Mouse (Mus musculus) intestine, embryonic 15.5 days (tissue): Measurements from ENCODE around the gene Hist3h2ba. TPM values are rescaled to one million over a fixed set of nuclear protein-coding genes. Genes with fewer than 3 reads are reported as not detected.

Source experiments
- ATAC-seq: fragments of 200-750 bp; cut with Nextera tagmentation; 2 replicates; pipeline ENCODE4 v1.8.0; 2017; ENCODE audit warnings: moderate TSS enrichment, moderate library complexity
- H3K27ac ChIP-seq: fragments of 300-500 bp; sonication (generic); 2 replicates; pipeline ENCODE4 v1.5.1; 2015; ENCODE audit warnings: mild to moderate bottlenecking, inconsistent platforms
- H3K27me3 ChIP-seq: fragments of 300-500 bp; sonication (generic); replicated peaks from 2 replicates; pipeline ENCODE4 v1.6.1; 2015; ENCODE audit warnings: inconsistent platforms
- H3K36me3 ChIP-seq: fragments of 300-500 bp; sonication (generic); 2 replicates; pipeline ENCODE4 v1.6.1; 2015; ENCODE audit warnings: inconsistent platforms
- H3K4me1 ChIP-seq: fragments of 300-500 bp; sonication (generic); replicated peaks from 2 replicates; pipeline ENCODE4 v1.6.1; 2015; ENCODE audit warnings: inconsistent platforms
- H3K4me2 ChIP-seq: fragments of 300-500 bp; sonication (generic); replicated peaks from 2 replicates; pipeline ENCODE4 v1.6.1; 2015; ENCODE audit warnings: mild to moderate bottlenecking, inconsistent platforms
- H3K4me3 ChIP-seq: fragments of 300-500 bp; sonication (generic); replicated peaks from 2 replicates; pipeline ENCODE4 v1.5.1; 2015; ENCODE audit warnings: inconsistent platforms
- H3K9ac ChIP-seq: fragments of 300-500 bp; sonication (generic); 2 replicates; pipeline ENCODE4 v1.6.1; 2015; ENCODE audit warnings: inconsistent platforms
- H3K9me3 ChIP-seq: fragments of 300-500 bp; sonication (generic); 2 replicates; pipeline ENCODE4 v1.6.1; 2016; ENCODE audit warnings: inconsistent platforms
- WGBS: fragments of 180-500 bp; shearing (Covaris S2); methylation state at CpG from one replicate; pipeline ENCODE4 v1.1.7; 2015; 5-methylcytosine and 5-hydroxymethylcytosine counted together
- polyA plus RNA-seq: library from polyadenylated mRNA; unstranded; fragments of >200 nt; fragmentation: Nextera tagmentation; extraction: Ambion mirVana; gene quantifications from 2 replicates; pipeline ENCODE4 v1.2.1, GENCODE M21; 2015

Gene Hist3h2ba
- polyA plus RNA-seq, 1 experiment from 2014 or later = 39.9 TPM

- 88% methylated on average over 21 of the region's 21 CpGs for WGBS
- no peak overlapping the region for H3K27ac ChIP-seq
- ATAC-seq = no peak
- no peak overlapping the region for H3K9ac ChIP-seq
- H3K9me3 ChIP-seq = no peaks in the 10 kb centered on the region
- H3K4me1 ChIP-seq = peaks cover 12% of the 10 kb centered on the region; the same call in 1 of the 2 replicates
- no peak overlapping the region for H3K4me2 ChIP-seq
- H3K36me3 ChIP-seq = no peaks in the 10 kb centered on the region; the same call in 1 of the 2 replicates
- no peak overlapping the region for H3K4me3 ChIP-seq
- H3K27me3 ChIP-seq = no peaks in the 10 kb centered on the region
Measured at GRCm38 (mm10) chr11:58970831-58971530, 22.3 kb downstream of the Hist3h2ba start.

DNA sequence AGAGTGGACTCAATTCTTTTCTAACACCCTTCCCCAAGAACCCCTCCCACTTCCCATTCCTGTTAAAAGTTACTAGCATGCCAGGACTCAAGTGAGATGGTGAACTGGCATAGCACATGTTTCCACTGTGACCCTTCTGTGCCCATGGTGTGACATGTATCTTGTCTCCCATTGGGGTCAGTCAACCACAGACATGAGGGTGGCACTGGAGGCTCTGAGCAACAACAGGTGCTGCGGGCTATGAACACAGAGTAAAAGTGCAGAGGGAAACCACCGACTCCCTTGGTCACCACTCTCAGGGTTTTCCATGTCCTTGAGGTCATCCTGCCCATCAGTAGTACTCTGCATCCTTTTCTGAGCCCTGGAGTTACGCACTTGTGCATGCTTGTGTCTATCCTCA is 23.1 kb downstream of the Hist3h2ba start:
- no peak for ATAC-seq
- Histone ChIP-seq H3K36me3 (no peaks in the 10 kb centered on the region; the same call in 1 of the 2 replicates), H3K4me2 (no peak overlapping the region), H3K9me3 (no peaks in the 10 kb centered on the region), H3K27ac (no peak overlapping the region), H3K27me3 (no peaks in the 10 kb centered on the region), H3K9ac (no peak overlapping the region), H3K4me3 (no peak overlapping the region), H3K4me1 (peaks cover 12% of the 10 kb centered on the region; the same call in 1 of the 2 replicates)
- WGBS = 91% methylated on average over 3 of the region's 3 CpGs

GRCm38 (mm10) chr11:58974414-58974813 is 25.7 kb downstream of the Hist3h2ba start:
- H3K27ac ChIP-seq = no peak overlapping the region
- peaks cover 17% of the 10 kb centered on the region for H3K4me1 ChIP-seq
- H3K4me2 ChIP-seq = no peak overlapping the region
- H3K4me3 ChIP-seq = no peak overlapping the region
- H3K27me3 ChIP-seq = no peaks in the 10 kb centered on the region
- no peaks in the 10 kb centered on the region; the same call in 1 of the 2 replicates for H3K36me3 ChIP-seq
- H3K9me3 ChIP-seq = no peaks in the 10 kb centered on the region
- no peak overlapping the region for H3K9ac ChIP-seq
- WGBS = 94% methylated on average over 3 of the region's 3 CpGs
- ATAC-seq = no peak

DNA sequence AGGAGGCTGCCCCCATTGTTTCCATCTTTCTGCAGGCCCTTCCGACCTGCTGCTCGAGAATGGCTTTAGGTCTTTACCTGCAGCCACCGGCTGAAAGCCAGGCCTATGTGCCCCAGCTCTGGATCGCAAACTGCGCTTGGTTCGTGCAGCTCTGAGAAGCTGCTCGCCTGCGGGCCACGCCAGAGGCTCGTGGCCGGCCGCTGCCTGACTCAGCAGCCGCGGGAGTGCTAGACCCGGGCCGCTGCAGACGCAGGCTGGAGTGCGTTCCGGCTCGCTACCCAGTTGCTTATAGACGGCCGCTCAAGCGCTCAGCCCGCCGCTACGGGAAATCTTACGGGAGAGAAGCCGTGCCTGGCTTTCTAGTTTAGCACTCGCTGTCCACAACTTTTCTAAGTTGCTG is 28.4 kb downstream of the Hist3h2ba start:
- H3K4me3 ChIP-seq = peak overlapping the region; percentile 93
- H3K4me2 ChIP-seq = peak overlapping the region; percentile 96
- no peaks in the 10 kb centered on the region for H3K27me3 ChIP-seq
- under 1% methylated on average over 29 of the region's 29 CpGs for WGBS
- peak overlapping the region; percentile 84 for H3K9ac ChIP-seq
- H3K4me1 ChIP-seq = peaks cover 28% of the 10 kb centered on the region
- peak overlapping the region; percentile 54 for H3K27ac ChIP-seq
- H3K9me3 ChIP-seq = no peaks in the 10 kb centered on the region
- H3K36me3 ChIP-seq = peaks cover 3% of the 10 kb centered on the region; the same call in 1 of the 2 replicates
- ATAC-seq = peak; percentile 44

DNA sequence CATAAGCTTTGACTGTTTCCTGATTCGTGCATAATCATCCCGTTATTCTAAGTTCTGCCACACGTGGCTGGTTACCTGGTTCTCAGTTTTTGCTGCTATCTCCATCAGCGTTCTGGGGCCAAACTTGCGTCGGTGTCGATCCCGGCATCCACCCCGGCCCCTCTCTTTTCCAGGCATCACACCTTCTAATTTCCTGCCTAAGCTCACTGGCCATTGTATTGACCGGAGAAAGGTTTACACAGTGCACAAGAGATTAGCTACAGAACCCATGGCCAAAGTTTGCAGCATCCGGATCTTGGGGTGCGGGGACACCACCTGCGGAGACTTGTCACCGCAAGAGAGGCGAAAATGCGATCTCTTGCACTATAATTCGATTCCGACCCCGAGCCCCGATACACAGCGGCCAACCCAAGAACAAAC is 28.9 kb downstream of the Hist3h2ba start:
- ATAC-seq = peak; percentile 29
- peak overlapping the region; percentile 96 for H3K4me2 ChIP-seq
- peak overlapping the region; percentile 54 for H3K27ac ChIP-seq
- H3K9ac ChIP-seq = peak overlapping the region; percentile 84
- H3K9me3 ChIP-seq = no peaks in the 10 kb centered on the region
- H3K36me3 ChIP-seq = peaks cover 8% of the 10 kb centered on the region
- H3K4me3 ChIP-seq = peak overlapping the region; percentile 93
- no peaks in the 10 kb centered on the region for H3K27me3 ChIP-seq
- peaks cover 30% of the 10 kb centered on the region for H3K4me1 ChIP-seq
- 0% methylated on average over 21 of the region's 21 CpGs for WGBS

DNA sequence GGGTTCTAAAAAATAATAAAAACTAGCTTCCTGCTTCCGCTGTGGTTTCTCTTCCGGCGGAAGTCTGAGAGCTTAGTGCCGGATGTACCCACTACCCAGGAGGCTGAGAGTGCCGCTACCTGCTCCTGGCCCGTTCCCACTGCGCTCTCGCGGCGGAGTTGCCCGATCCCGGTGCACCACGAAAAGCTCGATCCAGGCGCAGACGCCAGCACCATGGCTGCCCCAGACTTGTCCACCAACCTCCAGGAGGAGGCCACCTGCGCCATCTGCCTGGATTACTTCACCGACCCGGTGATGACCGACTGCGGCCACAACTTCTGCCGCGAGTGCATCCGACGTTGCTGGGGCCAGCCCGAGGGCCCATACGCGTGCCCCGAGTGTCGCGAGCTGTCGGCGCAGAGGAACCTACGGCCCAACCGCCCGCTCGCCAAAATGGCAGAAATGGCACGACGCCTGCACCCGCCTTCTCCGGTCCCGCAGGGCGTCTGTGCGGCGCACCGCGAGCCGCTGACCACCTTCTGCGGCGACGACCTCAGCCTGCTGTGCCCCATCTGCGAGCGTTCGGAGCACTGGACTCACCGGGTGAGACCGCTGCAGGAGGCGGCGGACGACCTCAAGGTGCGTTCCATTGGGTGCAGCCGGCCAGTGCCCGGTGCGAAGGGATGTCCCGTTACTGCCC is 29.4 kb downstream of the Hist3h2ba start, which contains the start of gene Trim11:
Gene Trim11 (plus strand): TSS at position 67 of the 679 bp plus-strand sequence.
- Histone ChIP-seq H3K4me3 (peak within 1 kb of the TSS; percentile 93), H3K9ac (peak within 1 kb of the TSS; percentile 84), H3K4me2 (peak within 1 kb of the TSS; percentile 96), H3K27me3 (no peaks in the 10 kb centered on the region), H3K4me1 (peaks cover 30% of the 10 kb centered on the region), H3K36me3 (peaks cover 12% of the 10 kb centered on the region), H3K9me3 (no peaks in the 10 kb centered on the region), H3K27ac (peak within 1 kb of the TSS; percentile 54)
- ATAC-seq = peak; percentile 80
- WGBS = under 1% methylated on average over 64 of the region's 64 CpGs

DNA sequence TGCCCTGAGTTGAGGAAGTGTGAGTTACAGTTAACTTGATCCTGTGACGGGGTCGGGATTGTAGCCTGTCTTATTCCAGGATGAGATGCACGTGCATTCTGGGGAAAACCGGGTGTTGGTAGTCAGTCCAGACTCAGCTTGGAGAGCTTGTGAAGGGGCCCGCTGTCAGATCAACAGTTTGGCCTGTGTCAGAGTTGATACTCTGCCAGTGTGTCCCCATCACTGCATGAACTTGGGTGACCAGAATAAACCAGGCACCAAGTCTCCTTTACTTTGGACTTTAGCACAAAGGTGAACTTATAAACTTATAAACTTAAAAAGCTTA is 29.9 kb downstream of the Hist3h2ba start:
- H3K27ac ChIP-seq = 0 out of 2 replicates have a peak overlapping the region, but pooled peaks have one; percentile 54
- peak overlapping the region; percentile 84 for H3K9ac ChIP-seq
- ATAC-seq = no peak
- H3K36me3 ChIP-seq = peaks cover 12% of the 10 kb centered on the region
- 3% methylated on average over 5 of the region's 5 CpGs for WGBS
- no peaks in the 10 kb centered on the region for H3K9me3 ChIP-seq
- H3K27me3 ChIP-seq = no peaks in the 10 kb centered on the region
- peak overlapping the region; percentile 93 for H3K4me3 ChIP-seq
- peak overlapping the region; percentile 96 for H3K4me2 ChIP-seq
- H3K4me1 ChIP-seq = peaks cover 30% of the 10 kb centered on the region

DNA sequence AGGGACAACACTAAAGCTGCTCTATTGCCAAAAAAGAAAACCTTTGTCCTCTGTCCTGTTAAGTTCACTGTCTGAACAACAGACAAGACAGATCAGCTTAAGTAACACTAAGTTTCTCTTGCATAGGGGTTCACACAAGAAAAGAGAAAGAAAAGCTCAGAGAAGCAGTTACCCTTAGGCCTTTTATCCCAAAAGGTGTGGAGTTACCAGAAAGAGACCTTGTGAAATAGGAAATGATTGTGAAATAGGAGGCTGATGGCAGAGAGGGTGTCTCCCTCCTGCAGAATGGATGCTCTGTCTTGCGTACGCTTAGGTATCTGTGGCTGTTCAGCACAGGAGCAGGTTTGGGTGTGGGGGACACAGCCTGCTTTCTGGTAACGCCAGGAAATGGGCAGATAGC is 30.5 kb downstream of the Hist3h2ba start:
- WGBS = 58% methylated on average over 3 of the region's 3 CpGs
- Histone ChIP-seq H3K9me3 (no peaks in the 10 kb centered on the region), H3K9ac (peak overlapping the region; percentile 84), H3K4me3 (peak overlapping the region; percentile 93), H3K27ac (no peak overlapping the region), H3K4me2 (peak overlapping the region; percentile 96), H3K27me3 (no peaks in the 10 kb centered on the region), H3K4me1 (peaks cover 30% of the 10 kb centered on the region), H3K36me3 (peaks cover 12% of the 10 kb centered on the region)
- no peak for ATAC-seq

DNA sequence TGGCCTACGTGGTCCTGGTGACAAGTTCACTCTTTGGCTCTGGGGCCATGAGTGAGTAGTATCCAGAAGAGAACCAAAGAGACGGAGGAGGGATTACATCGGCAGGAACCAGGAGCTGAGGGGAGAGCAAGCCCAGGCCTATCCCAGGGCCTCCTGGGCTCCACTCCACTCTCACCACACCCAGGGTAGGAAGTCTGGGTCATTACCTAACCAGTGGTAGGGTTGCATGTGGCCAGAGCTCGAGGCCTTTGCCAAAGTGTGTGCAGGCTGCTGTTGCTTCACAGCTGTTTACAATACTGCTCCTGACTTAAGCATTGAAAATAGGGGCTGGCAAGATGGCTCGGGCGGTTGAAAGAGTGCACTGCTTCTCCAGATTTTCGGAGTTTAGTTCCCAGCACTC is 30.9 kb downstream of the Hist3h2ba start:
- no peak for ATAC-seq
- Histone ChIP-seq H3K27ac (no peak overlapping the region), H3K27me3 (no peaks in the 10 kb centered on the region), H3K9me3 (no peaks in the 10 kb centered on the region), H3K9ac (peak overlapping the region; percentile 84), H3K4me1 (peaks cover 30% of the 10 kb centered on the region), H3K4me2 (peak overlapping the region; percentile 96), H3K4me3 (peak overlapping the region; percentile 93), H3K36me3 (peaks cover 16% of the 10 kb centered on the region)
- 68% methylated on average over 7 of the region's 7 CpGs for WGBS

- Histone ChIP-seq H3K4me2 (peak overlapping the region; percentile 96), H3K36me3 (peaks cover 16% of the 10 kb centered on the region), H3K9me3 (no peaks in the 10 kb centered on the region), H3K4me3 (no peak overlapping the region), H3K4me1 (peaks cover 30% of the 10 kb centered on the region), H3K9ac (peak overlapping the region; percentile 28; the same call in 1 of the 2 replicates), H3K27me3 (no peaks in the 10 kb centered on the region), H3K27ac (no peak overlapping the region)
- ATAC-seq = no peak
- WGBS = 65% methylated on average over 5 of the region's 5 CpGs
Measured at GRCm38 (mm10) chr11:58980381-58980990, 31.8 kb downstream of the Hist3h2ba start.

GRCm38 (mm10) chr11:58981541-58982447 is 33.1 kb downstream of the Hist3h2ba start:
- ATAC-seq = no peak

More at GRCm38 (mm10) chr11:58981541-58982447, 33.1 kb downstream of the Hist3h2ba start:
- no peak overlapping the region for H3K27ac ChIP-seq
- WGBS = 47% methylated on average over 14 of the region's 14 CpGs
- no peak overlapping the region for H3K4me3 ChIP-seq
- no peaks in the 10 kb centered on the region for H3K9me3 ChIP-seq
- H3K27me3 ChIP-seq = no peaks in the 10 kb centered on the region
- peaks cover 23% of the 10 kb centered on the region for H3K36me3 ChIP-seq
- no peak overlapping the region for H3K4me2 ChIP-seq
- peaks cover 30% of the 10 kb centered on the region for H3K4me1 ChIP-seq
- H3K9ac ChIP-seq = no peak overlapping the region; the same call in 1 of the 2 replicates
